Mouse (Mus musculus) bone marrow macrophage, adult 2 months (primary cell): Measurements from ENCODE around the gene H2-Ke6.
"Not testable (repeated sequence)": the region's sequence is repeated elsewhere in the genome, so short reads cannot be mapped to it uniquely, and the experiment has no call there.

Source experiments
- CTCF ChIP-seq: IDR thresholded peaks from 2 replicates; pipeline ENCODE4 v1.5.1; 2012; ENCODE audit warnings: low read depth, mild to moderate bottlenecking, low read length, moderate library complexity
- POLR2A ChIP-seq: IDR thresholded peaks from 2 replicates; pipeline ENCODE4 v1.6.1; 2012; ENCODE audit warnings: mild to moderate bottlenecking, low read depth, low read length, borderline replicate concordance

DNA sequence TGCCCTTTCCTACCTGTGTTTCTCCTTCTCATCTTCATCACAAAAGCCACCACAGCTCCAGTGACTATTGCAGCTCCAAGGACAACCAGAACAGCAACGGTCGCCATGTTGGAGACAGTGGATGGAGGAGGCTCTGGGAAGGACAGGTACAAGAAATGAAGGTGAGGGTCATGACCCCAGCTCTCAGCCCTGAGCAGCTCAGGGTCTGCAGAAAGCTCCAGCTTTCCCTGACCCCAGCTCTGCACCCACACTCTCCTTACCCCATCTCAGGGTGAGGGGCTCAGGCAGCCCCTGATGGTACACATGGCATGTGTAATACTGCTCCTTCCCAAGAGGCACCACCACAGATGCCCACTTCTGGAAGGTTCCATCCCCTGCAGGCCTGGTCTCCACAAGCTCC lies 30.8 kb downstream of the H2-Ke6 start:
- TF ChIP-seq CTCF, POLR2A: not testable (repeated sequence)
